Mouse (Mus musculus) macrophage (primary cell): ENCODE results near the gene Cyren. TPM values are rescaled to one million over a fixed set of nuclear protein-coding genes. Genes with fewer than 3 reads are reported as not detected.
A peak's percentile ranks its signal among the peaks of the same experiment; 100 is the strongest.

Experiments
- H3K27ac ChIP-seq: fragments of 350-480 bp; formaldehyde crosslinking; 2 replicates; pipeline ENCODE4 v1.9.0; 2021
- H3K36me3 ChIP-seq: fragments of 350-480 bp; formaldehyde crosslinking; 2 replicates; pipeline ENCODE4 v1.9.0; 2021; ENCODE audit errors: inconsistent target
- H3K4me3 ChIP-seq: fragments of 350-480 bp; formaldehyde crosslinking; 2 replicates; pipeline ENCODE4 v1.9.0; 2021; ENCODE audit errors: inconsistent target
- H3K79me2 ChIP-seq: fragments of 350-480 bp; formaldehyde crosslinking; 2 replicates; pipeline ENCODE4 v1.9.0; 2021; ENCODE audit errors: inconsistent target
- WGBS: methylation state at CpG from one replicate; pipeline ENCODE4 v1.1.7; 2026; ENCODE audit warnings: inconsistent platforms; ENCODE audit not compliant: missing documents; 5-methylcytosine and 5-hydroxymethylcytosine counted together
- polyA plus RNA-seq: library from polyadenylated mRNA; stranded (reverse); fragments of 250-400 nt; gene quantifications from 3 replicates; pipeline ENCODE4 v1.2.4, GENCODE M21; 2018; ENCODE audit warnings: inconsistent platforms
- total RNA-seq, 78 experiments: library from RNA; depleted of rRNA; stranded (reverse); fragments of 250-400 nt; gene quantifications; 1 replicate in 9 of 78; 2 replicates in 24 of 78; 3 replicates in 43 of 78; 4 replicates in 2 of 78; pipeline ENCODE4 v1.2.4; 2018; ENCODE audit warnings: inconsistent platforms in 56 of 78

Gene Cyren
- total RNA-seq (2018; cell fraction: chromatin; rRNA removed): 100 to 1,000 TPM in 2 of 26 experiments, 10 to 100 TPM in 21, 1 to 10 TPM in 3; 6.2 to 128 (median 19.9) TPM
- 1 to 10 TPM; 1.7 to 4.5 (median 3.0) TPM for total RNA-seq (2018; cell fraction: cytosol; rRNA removed)
- 100 to 1,000 TPM in 1 of 26 experiments, 10 to 100 TPM in 21, 1 to 10 TPM in 4; 3.3 to 115 (median 18.1) TPM for total RNA-seq (2018; cell fraction: nucleus; rRNA removed)
- 3.3 to 10.6 TPM (median 4.3 TPM) in 3 replicates for polyA plus RNA-seq

DNA sequence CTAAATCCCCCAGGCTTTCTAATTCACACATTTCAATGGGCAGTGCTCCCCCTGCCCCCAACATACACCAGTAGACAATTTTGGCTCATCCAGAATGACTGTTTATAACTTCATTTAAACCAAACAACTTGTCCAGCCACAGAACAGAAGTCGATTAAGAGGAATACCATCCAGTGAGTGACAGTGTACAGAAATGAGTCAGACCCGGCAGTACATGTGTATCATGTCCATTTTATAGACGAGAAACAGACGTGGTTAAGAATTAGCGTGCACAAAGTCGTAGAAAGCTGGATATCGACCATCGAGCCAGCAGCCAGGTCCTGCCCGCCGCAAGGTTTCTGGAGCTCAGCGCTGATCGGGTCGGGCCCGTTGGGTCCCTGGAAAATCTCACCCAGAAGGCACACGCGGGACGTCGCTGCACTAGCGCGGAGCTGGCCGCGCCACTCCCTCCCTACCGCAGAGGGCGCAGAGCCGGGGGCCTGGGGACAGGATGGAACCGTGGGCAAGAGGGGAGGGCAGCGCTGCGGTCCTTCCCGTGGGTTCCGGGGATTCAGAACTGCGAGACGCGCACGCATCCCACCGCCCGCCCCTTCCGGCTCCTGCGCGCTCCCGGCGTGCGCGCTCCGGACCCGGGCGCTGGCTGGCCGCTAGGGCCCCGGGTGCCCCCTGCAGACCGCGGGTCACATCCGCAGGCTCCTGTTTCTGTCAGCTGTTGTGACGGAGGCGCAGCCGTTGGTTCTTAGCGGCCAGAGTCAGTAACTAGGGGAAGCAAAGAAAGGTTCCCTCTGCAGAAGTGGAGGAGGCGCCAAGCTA lies at the start of gene Cyren:
Gene Cyren, minus strand, starts transcription at position 552 of the 813 bp plus-strand sequence.
- peaks cover 30% of the 10 kb centered on the region; the same call in 1 of the 2 replicates for H3K36me3 ChIP-seq
- peaks cover 11% of the 10 kb centered on the region for H3K79me2 ChIP-seq
- 1% methylated on average over 41 of the region's 56 CpGs for WGBS
- H3K27ac ChIP-seq: peak within 1 kb of the TSS; percentile 99
- H3K4me3 ChIP-seq: peak within 1 kb of the TSS; percentile 61

DNA sequence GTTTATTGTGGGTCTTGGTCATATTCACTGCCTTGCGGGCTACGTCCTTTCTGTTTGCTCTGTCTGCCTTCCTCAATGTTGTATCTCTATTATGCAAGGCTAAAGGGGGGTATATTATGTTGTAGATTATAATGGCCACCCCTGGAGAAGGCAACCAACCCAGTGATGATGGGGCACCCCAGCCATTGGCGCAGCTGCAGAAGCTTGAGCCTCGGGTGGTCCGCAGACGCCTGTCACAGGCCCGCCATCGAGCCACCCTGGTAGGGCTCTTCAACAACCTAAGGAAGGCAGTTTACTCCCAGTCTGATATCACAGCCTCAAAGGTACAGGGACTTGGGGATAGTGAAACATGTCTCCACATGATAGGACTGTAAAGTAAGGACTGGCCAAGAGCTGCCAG lies 49.7 kb upstream of the Cyren start:
- H3K4me3 ChIP-seq: no peak overlapping the region
- H3K36me3 ChIP-seq: no peaks in the 10 kb centered on the region
- H3K27ac ChIP-seq: no peak overlapping the region
- no peaks in the 10 kb centered on the region for H3K79me2 ChIP-seq
- 91% methylated on average over 8 of the region's 8 CpGs for WGBS

DNA sequence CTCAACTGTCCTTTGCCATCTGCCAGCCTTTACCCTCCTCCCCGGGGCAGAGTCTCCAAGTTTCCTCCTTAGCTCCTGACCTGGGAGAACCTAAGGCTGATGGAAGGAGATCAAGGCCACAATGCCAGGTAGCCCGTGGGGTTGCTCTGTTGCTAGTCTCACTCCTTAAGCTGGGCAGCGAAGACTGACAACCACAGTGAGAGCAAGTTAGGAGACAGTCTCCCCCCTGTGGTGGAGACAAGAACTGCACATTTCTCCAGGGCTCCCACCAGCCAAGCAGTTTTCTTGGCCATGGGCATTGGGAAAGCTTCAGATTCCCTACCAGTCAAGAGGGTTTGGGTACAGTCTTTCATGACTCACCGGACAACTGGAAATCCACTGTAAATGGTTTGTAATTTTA lies 49.3 kb upstream of the Cyren start:
- no peak overlapping the region for H3K4me3 ChIP-seq
- WGBS: 52% methylated on average over 4 of the region's 4 CpGs
- H3K79me2 ChIP-seq: no peaks in the 10 kb centered on the region
- no peak overlapping the region for H3K27ac ChIP-seq
- no peaks in the 10 kb centered on the region for H3K36me3 ChIP-seq

DNA sequence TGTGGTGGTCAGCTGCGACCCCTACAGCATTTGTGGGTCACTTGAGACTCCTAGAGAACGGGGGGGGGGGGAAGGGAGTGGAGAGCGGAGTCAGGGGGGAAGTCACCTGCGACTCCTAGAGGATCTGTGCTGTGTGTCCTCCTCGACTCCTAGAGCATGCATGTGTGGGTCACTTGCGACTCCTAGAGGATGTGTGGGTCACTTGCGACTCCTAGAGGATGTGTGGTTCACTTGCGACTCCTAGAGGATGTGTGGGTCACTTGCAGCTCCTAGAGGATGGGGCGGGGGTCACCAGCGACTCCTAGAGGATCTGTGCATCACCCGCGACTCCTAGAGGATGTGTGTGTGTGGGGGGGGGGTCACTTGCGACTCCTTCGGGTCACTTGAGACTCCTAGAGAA lies 44.1 kb upstream of the Cyren start:
- WGBS: 61% methylated on average over 8 of the region's 14 CpGs
- Histone ChIP-seq H3K79me2 (no peaks in the 10 kb centered on the region), H3K27ac (no peak overlapping the region), H3K36me3 (no peaks in the 10 kb centered on the region), H3K4me3 (no peak overlapping the region)

DNA sequence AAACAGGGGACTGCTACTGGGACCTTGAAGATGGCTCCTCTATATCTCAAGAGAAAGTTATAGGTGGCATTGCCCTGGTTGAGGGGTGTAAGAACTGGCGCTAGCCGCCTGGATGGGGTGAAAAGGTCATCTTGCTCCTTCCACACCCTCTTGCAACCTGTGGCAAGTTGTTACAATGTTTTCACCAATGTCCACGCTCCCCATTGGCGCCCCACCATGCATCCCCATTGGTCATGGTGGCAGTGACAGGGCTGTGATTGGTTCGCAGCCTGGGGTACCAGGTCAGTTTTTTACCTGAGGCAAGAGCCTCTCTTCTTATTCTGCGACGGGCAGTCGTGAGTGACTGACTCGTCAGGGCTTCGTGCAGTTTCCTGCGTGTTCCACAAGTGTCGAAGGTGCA lies 42.8 kb upstream of the Cyren start:
- no peak overlapping the region for H3K27ac ChIP-seq
- H3K79me2 ChIP-seq: no peaks in the 10 kb centered on the region
- WGBS: 98% methylated on average over 12 of the region's 12 CpGs
- H3K4me3 ChIP-seq: no peak overlapping the region
- H3K36me3 ChIP-seq: no peaks in the 10 kb centered on the region

DNA sequence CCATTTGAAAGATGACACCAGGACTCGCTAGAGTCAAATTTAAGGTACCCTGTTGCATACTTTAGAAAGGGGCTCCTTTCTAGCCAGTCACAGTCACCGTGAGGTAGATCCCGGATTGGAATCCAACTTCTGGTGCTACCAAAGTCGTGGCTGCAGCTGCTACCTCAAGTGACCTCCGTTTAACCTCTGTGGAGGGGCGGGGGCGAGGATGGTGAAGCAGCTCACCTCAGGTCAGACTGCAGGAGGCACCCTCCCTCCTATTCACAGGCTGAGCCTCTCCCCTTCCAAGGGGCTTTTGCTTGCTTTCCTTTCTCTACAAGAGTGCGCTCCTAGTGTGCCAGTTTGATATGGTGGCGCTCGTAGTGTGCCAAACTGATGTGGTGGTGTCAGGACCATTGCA lies 42.1 kb upstream of the Cyren start, which contains the start of gene Stra8:
Gene Stra8, plus strand, starts transcription at position 208 of the 400 bp plus-strand sequence.
- Histone ChIP-seq H3K79me2 (no peaks in the 10 kb centered on the region), H3K4me3 (no peak within 1 kb of the TSS), H3K36me3 (no peaks in the 10 kb centered on the region), H3K27ac (no peak within 1 kb of the TSS)
- WGBS: 89% methylated on average over 10 of the region's 10 CpGs

DNA sequence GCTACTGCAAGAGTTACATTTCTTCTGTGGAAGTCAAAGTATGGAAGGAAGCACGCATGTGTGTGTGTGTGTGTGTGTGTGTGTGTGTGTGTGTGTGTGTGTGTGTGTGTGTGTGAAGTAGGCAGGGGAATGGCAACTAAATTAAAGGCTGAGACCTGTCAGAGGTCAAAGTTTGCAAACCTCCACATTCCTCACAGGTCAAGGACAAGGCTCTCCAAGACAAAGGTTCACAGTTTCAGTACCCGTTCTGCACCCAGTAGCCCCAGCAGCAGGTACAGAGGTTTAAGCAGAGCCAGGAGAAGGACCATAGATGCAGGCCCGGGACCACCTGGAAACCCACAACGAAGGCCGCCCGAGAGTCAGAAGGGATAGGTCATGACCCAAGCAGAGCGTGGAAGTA lies 41.3 kb upstream of the Cyren start:
- Histone ChIP-seq H3K36me3 (no peaks in the 10 kb centered on the region), H3K4me3 (no peak overlapping the region), H3K27ac (no peak overlapping the region), H3K79me2 (no peaks in the 10 kb centered on the region)
- 100% methylated on average over 6 of the region's 7 CpGs for WGBS

DNA sequence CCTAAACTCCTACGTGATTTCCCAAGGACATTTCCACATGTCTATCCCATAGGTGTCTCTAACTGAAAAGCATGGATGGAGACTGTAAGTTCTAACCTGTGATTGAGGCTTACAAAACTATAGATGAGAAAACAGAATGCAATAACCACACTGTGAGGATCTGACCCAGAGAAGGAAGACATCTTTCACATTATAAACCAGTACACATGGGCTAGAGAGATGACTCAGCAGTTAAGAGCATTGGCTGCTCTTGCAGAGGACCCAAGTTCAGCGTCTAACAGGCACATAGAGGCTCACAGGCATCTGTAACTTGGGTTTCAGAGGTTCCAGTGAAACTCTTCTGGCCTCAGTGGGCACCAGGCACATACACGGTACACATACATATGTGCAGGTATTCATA lies 36.6 kb upstream of the Cyren start:
- Histone ChIP-seq H3K79me2 (peaks cover 9% of the 10 kb centered on the region), H3K27ac (no peak overlapping the region), H3K4me3 (no peak overlapping the region), H3K36me3 (no peaks in the 10 kb centered on the region)
- 68% methylated on average over 3 of the region's 3 CpGs for WGBS

DNA sequence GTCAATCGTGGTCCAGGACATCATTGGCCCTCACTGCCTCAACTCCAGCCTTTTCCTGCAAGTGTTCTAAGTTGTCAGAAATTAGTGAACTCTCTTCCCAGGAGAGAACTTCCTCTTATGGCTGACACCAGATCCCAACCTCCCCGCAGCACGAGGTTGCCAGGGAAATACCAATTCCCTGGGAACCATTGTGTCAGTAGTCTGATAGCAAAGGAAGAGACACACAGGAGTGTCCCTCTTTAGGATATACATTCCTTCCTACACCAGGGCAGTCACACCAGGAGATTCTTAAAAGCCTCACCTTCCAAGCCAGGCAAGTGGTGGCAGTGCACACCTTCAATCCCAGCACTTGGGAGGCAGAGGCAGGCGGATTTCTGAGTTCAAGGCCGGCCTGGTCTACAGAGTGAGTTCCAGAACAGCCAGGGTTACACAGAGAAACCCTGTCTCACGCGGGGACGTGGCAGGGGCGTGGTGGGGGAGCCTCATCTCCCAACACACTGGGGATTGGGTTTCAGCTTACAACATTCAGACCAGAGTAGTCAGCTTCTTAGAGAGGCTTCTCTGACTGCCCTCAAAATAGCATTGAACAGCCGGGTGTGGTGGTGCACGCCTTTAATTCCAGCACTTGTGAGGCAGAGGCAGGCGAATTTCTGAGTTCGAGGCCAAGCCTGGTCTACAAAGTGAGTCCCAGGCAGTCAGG lies 35.6 kb upstream of the Cyren start:
- Histone ChIP-seq H3K27ac (no peak overlapping the region), H3K36me3 (no peaks in the 10 kb centered on the region), H3K4me3 (no peak overlapping the region), H3K79me2 (peaks cover 19% of the 10 kb centered on the region)
- WGBS: 96% methylated on average over 13 of the region's 13 CpGs

DNA sequence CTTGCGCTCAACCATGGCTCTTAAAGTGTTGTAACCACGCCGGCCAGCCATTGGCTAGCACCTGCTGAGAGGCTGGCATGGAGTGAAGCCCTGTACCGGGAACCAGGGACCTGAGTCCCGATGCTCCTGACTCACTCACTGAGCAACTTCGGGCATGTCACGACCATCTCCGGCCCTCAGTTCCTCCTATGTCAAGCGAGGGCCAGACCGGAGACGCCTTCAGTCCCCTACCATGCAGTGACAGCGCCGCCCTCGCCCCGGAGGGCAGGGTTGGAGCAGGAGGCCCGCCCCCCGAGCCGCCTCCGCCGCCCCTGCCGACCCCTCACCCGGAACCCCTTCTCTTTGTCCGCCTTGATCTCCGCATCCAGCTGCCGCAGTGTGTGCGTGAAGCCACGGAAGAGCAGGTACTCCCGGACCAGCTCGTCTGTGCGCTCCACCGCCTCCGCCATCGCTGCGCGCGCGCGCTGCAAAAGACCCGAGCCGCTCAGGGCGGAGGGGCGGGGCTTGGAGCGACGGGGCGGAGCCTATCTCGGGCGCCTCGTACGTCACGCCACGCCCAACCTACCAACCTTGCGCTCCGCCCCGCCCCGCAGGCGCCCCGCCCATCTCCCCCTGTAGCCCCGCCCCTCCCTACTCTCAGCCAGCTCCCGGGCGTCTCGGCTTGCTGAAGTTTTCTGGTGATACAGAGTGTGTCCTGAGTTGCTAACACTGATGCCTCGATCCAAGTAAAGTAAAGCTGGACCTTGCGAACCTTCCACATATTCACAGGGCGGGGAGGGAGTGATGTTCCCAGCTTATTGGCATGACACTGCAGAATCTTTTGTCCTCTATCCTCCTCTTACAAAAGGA lies 32.7 kb upstream of the Cyren start, which contains the start of gene Wdr91:
Gene Wdr91, minus strand, starts transcription at position 506 of the 849 bp plus-strand sequence.
- H3K4me3 ChIP-seq: peak within 1 kb of the TSS; percentile 90
- WGBS: 0% methylated on average over 58 of the region's 64 CpGs
- H3K79me2 ChIP-seq: peaks cover 31% of the 10 kb centered on the region
- H3K27ac ChIP-seq: peak within 1 kb of the TSS; percentile 97
- H3K36me3 ChIP-seq: no peaks in the 10 kb centered on the region

DNA sequence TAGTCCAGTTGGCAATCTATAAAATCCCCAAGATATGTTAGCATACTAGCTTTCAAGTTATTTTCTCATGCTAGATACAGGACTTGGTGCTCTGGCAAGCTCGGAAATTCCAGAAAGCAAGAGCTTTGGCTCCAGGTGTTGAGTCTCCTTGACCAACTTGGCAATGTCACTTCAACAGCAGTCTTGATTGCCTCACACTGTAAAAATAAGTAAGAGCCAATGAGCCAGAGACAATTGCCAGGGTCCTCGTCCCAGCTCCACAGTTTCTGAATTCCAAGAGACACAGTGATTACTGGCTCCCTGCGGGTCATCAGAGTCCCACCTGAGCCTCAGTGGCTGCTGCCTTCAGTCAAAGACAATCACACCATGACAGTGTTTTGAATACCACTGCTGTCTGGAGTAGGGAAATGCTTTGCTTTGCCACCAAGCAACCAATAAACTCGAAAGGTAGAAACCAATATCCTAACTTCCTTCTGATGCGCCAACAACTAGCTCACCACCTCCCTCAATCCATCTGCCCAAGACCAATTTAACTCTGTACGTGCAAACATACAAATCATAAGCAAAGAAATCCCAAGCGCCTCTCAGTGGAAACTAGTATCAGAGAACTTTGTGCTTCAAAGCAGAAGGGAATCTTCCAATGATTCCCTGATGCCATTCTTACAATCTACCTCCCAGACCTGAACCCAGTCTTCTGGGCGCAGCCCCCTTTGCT lies 31.9 kb upstream of the Cyren start:
- H3K4me3 ChIP-seq: peak overlapping the region; percentile 90
- peaks cover 39% of the 10 kb centered on the region for H3K79me2 ChIP-seq
- peaks cover 2% of the 10 kb centered on the region; the same call in 1 of the 2 replicates for H3K36me3 ChIP-seq
- peak overlapping the region; percentile 97 for H3K27ac ChIP-seq
- 50% methylated on average over 8 of the region's 8 CpGs for WGBS

DNA sequence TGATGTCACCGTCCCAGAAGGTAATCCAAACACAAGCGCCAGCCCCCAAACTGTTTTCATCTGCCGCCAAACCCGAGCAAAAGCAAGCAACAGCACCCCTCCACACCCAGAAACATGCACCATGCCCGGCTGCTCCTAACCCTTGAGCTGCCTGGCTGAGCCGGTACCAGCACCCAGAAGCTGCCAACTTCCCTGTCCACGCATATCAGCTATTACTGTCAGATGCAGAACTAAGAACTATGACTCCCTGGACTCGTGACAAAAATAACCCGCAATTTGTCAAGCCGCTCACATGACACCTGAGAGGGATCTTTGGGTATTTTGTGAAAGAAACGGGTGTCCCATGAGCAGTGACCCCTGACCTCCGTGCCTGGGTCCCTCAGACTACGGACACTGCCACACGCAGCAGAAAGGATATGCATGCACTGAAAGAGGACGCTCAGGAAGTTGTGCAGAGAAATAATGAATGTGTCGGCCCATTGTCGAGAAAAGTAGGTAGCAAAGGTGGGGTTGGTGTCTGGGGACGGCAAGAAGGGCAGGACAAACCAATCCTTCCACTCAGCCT lies 29.9 kb upstream of the Cyren start:
- H3K27ac ChIP-seq: peak overlapping the region; percentile 97
- H3K36me3 ChIP-seq: peaks cover 14% of the 10 kb centered on the region; the same call in 1 of the 2 replicates
- H3K4me3 ChIP-seq: peak overlapping the region; percentile 90
- H3K79me2 ChIP-seq: peaks cover 59% of the 10 kb centered on the region
- WGBS: 59% methylated on average over 18 of the region's 18 CpGs

DNA sequence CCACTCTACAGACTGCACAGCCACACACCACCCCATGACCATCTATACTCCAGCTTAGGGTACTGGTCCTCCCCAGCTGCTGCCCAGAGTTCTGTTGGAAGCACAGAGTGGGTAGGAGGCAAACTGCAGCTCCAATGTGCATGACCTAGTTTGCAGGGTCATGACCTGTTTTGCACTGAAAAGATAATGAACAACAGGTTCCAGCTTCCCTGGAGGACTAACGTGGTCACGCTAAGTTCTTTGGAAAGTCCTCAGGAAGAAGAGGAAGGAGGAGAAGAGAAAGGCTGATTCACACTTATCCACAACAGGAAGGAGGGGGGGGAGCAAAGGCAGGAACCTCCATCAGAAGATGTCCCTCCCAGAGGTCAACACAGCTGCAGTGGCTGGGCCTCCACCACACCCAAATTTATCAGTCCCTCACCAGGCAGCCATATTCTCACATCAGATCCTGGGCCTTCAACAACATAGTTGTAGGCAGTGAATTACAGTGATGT lies 29.3 kb upstream of the Cyren start:
- Histone ChIP-seq H3K27ac (peak overlapping the region; percentile 97), H3K79me2 (peaks cover 65% of the 10 kb centered on the region), H3K36me3 (peaks cover 20% of the 10 kb centered on the region; the same call in 1 of the 2 replicates), H3K4me3 (no peak overlapping the region)
- 23% methylated on average over 2 of the region's 2 CpGs for WGBS
